Mouse (Mus musculus): Measurements from ENCODE around the gene Mmd. TPM values are rescaled to one million over a fixed set of nuclear protein-coding genes. Genes with fewer than 3 reads are reported as not detected.
A peak's percentile ranks its signal among the peaks of the same experiment; 100 is the strongest.

Gene Mmd
- polyA plus RNA-seq, 1 experiment from 2014 or later: 21.3 TPM

DNA sequence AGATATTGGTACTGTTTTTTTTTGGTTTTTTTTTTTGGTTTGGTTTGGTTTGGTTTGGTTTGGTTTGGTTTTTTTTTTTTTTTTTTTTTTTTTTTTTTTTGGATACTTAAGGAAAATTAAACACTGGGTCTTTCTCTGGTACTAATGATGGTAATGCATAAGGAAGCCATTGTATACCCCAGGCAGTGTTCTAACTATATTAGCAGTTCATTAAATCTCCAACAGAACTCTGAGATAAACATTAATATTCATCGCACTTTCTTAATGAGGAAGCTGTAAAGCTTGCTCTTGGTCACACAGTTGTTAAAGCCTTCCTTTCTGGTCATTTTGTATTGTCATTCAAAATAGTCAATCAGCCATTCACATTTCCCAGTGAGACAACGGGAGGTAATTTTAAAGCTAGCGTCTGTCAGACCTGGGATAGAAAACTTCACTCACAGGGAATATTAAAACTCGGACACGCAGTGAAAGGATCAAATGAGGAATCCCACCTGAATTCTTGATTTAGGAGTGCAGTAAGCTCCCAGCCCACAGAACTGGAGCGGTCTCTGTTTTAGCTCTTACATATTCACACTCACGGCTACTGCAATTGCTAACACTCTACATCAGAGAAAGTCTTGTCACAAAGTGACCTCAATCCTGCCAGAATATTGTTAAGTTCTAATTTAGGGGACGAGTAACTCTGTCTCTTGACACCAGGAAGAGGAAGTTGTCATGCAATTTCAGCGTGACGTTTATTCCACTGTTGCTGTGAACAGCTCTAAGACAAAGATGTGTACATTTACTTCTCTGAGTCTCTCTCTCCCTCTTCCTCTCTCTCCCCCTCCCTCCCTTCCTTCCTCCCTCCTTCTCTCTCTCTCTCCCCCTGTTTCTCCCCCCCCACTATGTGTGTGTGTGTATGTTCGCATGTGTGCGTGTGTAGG lies 22.0 kb upstream of the Mmd start:
- TF ChIP-seq CTCF (IDR thresholded peaks at IDR 0.05; ENCODE audit: low read depth) (no peak), EP300 (optimal IDR thresholded peaks at IDR 0.05) (no peak)
- H3K27ac ChIP-seq (replicated peaks): no peak overlapping the region

GRCm38 (mm10) chr11:90228251-90228949 lies 20.9 kb upstream of the Mmd start:
- Histone ChIP-seq H3K4me2 (replicated peaks; ENCODE audit: low read depth) (no peak overlapping the region), H3K4me3 (ENCODE audit: low read depth, low read length) (no peak overlapping the region), H3K4me1 (replicated peaks; ENCODE audit: control insufficient read depth, insufficient read depth) (no peaks in the 10 kb centered on the region), H3K36me3 (ENCODE audit: control insufficient read depth, insufficient read depth, low read length) (no peaks in the 10 kb centered on the region), H3K9me3 (ENCODE audit: control insufficient read depth, low read length) (no peaks in the 10 kb centered on the region), H3K9ac (ENCODE audit: low read length) (no peak overlapping the region), H3K27me3 (ENCODE audit: control insufficient read depth, insufficient read depth, low read length) (no peaks in the 10 kb centered on the region), H3K27ac (replicated peaks) (no peak overlapping the region)
- TF ChIP-seq EP300 (optimal IDR thresholded peaks at IDR 0.05) (no peak), CTCF (IDR thresholded peaks at IDR 0.05; ENCODE audit: low read depth) (no peak)
- DNase-seq (ENCODE audit: low spot score): no peak
- ATAC-seq (ENCODE audit: low FRiP score, low TSS enrichment): no peak
- 73% methylated on average over 9 of the region's 9 CpGs for WGBS

More for the DNA sequence above, 22.0 kb upstream of the Mmd start:
- H3K9ac ChIP-seq (ENCODE audit: low read length): no peak overlapping the region
- H3K36me3 ChIP-seq (ENCODE audit: control insufficient read depth, insufficient read depth, low read length): no peaks in the 10 kb centered on the region
- H3K4me3 ChIP-seq (ENCODE audit: low read depth, low read length): no peak overlapping the region
- H3K9me3 ChIP-seq (ENCODE audit: control insufficient read depth, low read length): no peaks in the 10 kb centered on the region
- no peaks in the 10 kb centered on the region for H3K27me3 ChIP-seq (ENCODE audit: control insufficient read depth, insufficient read depth, low read length)
- no peak overlapping the region for H3K4me2 ChIP-seq (replicated peaks; ENCODE audit: low read depth)
- no peak for DNase-seq (ENCODE audit: low spot score)
- no peaks in the 10 kb centered on the region for H3K4me1 ChIP-seq (replicated peaks; ENCODE audit: control insufficient read depth, insufficient read depth)
- ATAC-seq (ENCODE audit: low FRiP score, low TSS enrichment): no peak
- WGBS: 69% methylated on average over 12 of the region's 12 CpGs

DNA sequence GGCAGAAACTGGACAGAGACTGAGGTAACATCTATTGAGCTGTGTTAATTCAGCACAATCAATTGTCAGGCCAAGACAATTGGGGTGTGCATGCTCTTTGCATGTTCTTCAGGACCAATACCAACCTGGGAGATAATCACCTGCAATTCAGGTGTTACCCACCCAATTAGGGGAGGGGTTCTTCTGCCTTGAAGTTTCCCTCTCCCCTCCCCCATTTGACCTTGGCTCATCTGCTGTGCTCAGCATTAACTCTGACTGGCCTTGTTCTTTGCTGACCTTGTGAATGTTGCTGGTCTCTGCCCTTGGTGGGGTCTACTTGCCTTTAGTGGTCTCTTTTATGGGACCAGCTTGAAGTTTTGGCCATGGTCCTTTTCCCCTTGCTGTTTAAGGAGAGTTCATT lies 19.5 kb upstream of the Mmd start:
- ATAC-seq (ENCODE audit: low FRiP score, low TSS enrichment) (no peak), DNase-seq (ENCODE audit: low spot score) (no peak)
- no peaks in the 10 kb centered on the region for H3K27me3 ChIP-seq (ENCODE audit: control insufficient read depth, insufficient read depth, low read length)
- no peaks in the 10 kb centered on the region for H3K9me3 ChIP-seq (ENCODE audit: control insufficient read depth, low read length)
- no peak overlapping the region for H3K9ac ChIP-seq (ENCODE audit: low read length)
- no peaks in the 10 kb centered on the region for H3K4me1 ChIP-seq (replicated peaks; ENCODE audit: control insufficient read depth, insufficient read depth)
- H3K36me3 ChIP-seq (ENCODE audit: control insufficient read depth, insufficient read depth, low read length): no peaks in the 10 kb centered on the region
- no peak for TF ChIP-seq EP300 (optimal IDR thresholded peaks at IDR 0.05)
- no peak for TF ChIP-seq CTCF (IDR thresholded peaks at IDR 0.05; ENCODE audit: low read depth)
- no peak overlapping the region for H3K4me2 ChIP-seq (replicated peaks; ENCODE audit: low read depth)
- H3K27ac ChIP-seq (replicated peaks): no peak overlapping the region
- H3K4me3 ChIP-seq (ENCODE audit: low read depth, low read length): no peak overlapping the region

DNA sequence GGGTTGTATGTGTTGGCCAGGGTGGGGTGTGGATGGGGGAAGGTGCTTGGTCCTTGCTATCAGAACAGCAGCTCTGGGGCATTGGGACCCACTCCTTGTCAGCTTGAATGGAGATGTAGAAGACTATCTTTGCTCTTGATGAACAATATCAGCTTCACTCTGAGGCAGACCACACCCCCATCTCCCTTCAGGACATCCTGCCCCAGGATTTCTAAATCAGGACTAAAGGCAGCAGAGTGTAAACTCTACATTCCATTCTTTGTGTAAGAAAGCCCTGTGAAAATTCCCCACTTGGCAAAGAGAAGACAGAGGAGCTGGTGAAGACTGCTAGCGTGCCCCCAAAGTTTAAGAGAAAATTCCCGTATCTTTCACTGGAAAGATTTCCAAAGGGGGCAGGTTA lies 18.6 kb upstream of the Mmd start:
- Histone ChIP-seq H3K36me3 (ENCODE audit: control insufficient read depth, insufficient read depth, low read length) (no peaks in the 10 kb centered on the region), H3K9ac (ENCODE audit: low read length) (no peak overlapping the region), H3K9me3 (ENCODE audit: control insufficient read depth, low read length) (no peaks in the 10 kb centered on the region), H3K4me1 (replicated peaks; ENCODE audit: control insufficient read depth, insufficient read depth) (no peaks in the 10 kb centered on the region), H3K27ac (replicated peaks) (0 out of 2 replicates have a peak overlapping the region, but pooled peaks have one; percentile 18), H3K4me3 (ENCODE audit: low read depth, low read length) (no peak overlapping the region), H3K4me2 (replicated peaks; ENCODE audit: low read depth) (no peak overlapping the region), H3K27me3 (ENCODE audit: control insufficient read depth, insufficient read depth, low read length) (no peaks in the 10 kb centered on the region)
- TF ChIP-seq CTCF (IDR thresholded peaks at IDR 0.05; ENCODE audit: low read depth) (no peak), EP300 (optimal IDR thresholded peaks at IDR 0.05) (no peak)
- 30% methylated on average over 2 of the region's 2 CpGs for WGBS
- ATAC-seq (ENCODE audit: low FRiP score, low TSS enrichment) (no peak), DNase-seq (ENCODE audit: low spot score) (no peak)

- H3K9me3 ChIP-seq (ENCODE audit: control insufficient read depth, low read length): no peaks in the 10 kb centered on the region
- no peak for ATAC-seq (ENCODE audit: low FRiP score, low TSS enrichment)
- no peak overlapping the region for H3K9ac ChIP-seq (ENCODE audit: low read length)
- H3K27ac ChIP-seq (replicated peaks): no peak overlapping the region; the same call in 1 of the 2 replicates
- H3K36me3 ChIP-seq (ENCODE audit: control insufficient read depth, insufficient read depth, low read length): no peaks in the 10 kb centered on the region
- 19% methylated on average over 2 of the region's 2 CpGs for WGBS
- H3K27me3 ChIP-seq (ENCODE audit: control insufficient read depth, insufficient read depth, low read length): no peaks in the 10 kb centered on the region
- H3K4me3 ChIP-seq (ENCODE audit: low read depth, low read length): no peak overlapping the region
- no peak for DNase-seq (ENCODE audit: low spot score)
- no peak overlapping the region for H3K4me2 ChIP-seq (replicated peaks; ENCODE audit: low read depth)
- no peak for TF ChIP-seq CTCF (IDR thresholded peaks at IDR 0.05; ENCODE audit: low read depth)
- TF ChIP-seq EP300 (optimal IDR thresholded peaks at IDR 0.05): no peak
- no peaks in the 10 kb centered on the region for H3K4me1 ChIP-seq (replicated peaks; ENCODE audit: control insufficient read depth, insufficient read depth)
Observed at GRCm38 (mm10) chr11:90231631-90232030, 17.6 kb upstream of the Mmd start.

- no peak overlapping the region for H3K4me2 ChIP-seq (replicated peaks; ENCODE audit: low read depth)
Observed at GRCm38 (mm10) chr11:90232685-90233084, 16.6 kb upstream of the Mmd start.

More at GRCm38 (mm10) chr11:90232685-90233084, 16.6 kb upstream of the Mmd start:
- TF ChIP-seq EP300 (optimal IDR thresholded peaks at IDR 0.05): no peak
- 13% methylated on average over 4 of the region's 4 CpGs for whole genome bisulfite sequencing
- Histone ChIP-seq H3K9ac (ENCODE audit: low read length) (no peak overlapping the region), H3K27me3 (ENCODE audit: control insufficient read depth, insufficient read depth, low read length) (no peaks in the 10 kb centered on the region), H3K4me3 (ENCODE audit: low read depth, low read length) (no peak overlapping the region), H3K4me1 (replicated peaks; ENCODE audit: control insufficient read depth, insufficient read depth) (no peaks in the 10 kb centered on the region), H3K9me3 (ENCODE audit: control insufficient read depth, low read length) (no peaks in the 10 kb centered on the region), H3K36me3 (ENCODE audit: control insufficient read depth, insufficient read depth, low read length) (no peaks in the 10 kb centered on the region), H3K27ac (replicated peaks) (no peak overlapping the region)
- peak; percentile 21; the same call in 1 of the 2 replicates for ATAC-seq (ENCODE audit: low FRiP score, low TSS enrichment)
- no peak for DNase-seq (ENCODE audit: low spot score)

Measured in stomach, postnatal 0 days (tissue).